Mouse (Mus musculus) kidney, postnatal 0 days (tissue): Measurements from ENCODE around the gene Sspo. TPM values are rescaled to one million over a fixed set of nuclear protein-coding genes. Genes with fewer than 3 reads are reported as not detected.

ENCODE experiments used
- ATAC-seq: fragments of 200-750 bp; cut with Nextera tagmentation; replicated peaks from 2 replicates; pipeline ENCODE4 v1.8.0; 2017; ENCODE audit warnings: low read depth, moderate number of reproducible peaks, moderate TSS enrichment, moderate library complexity; ENCODE audit not compliant: low FRiP score
- DNase-seq: peaks from one replicate; pipeline ENCODE4 v3.0.0-alpha.2; 2016; ENCODE audit warnings: low spot score
- H3K27ac ChIP-seq: fragments of 300-500 bp; sonication (generic); 2 replicates; pipeline ENCODE4 v1.5.1; 2014; ENCODE audit warnings: mild to moderate bottlenecking
- H3K27me3 ChIP-seq: fragments of 300-500 bp; sonication (generic); 2 replicates; pipeline ENCODE4 v1.6.1; 2014; ENCODE audit warnings: low read length, mixed read lengths; ENCODE audit not compliant: insufficient read depth
- H3K36me3 ChIP-seq: fragments of 300-500 bp; sonication (generic); 2 replicates; pipeline ENCODE4 v1.6.1; 2014; ENCODE audit warnings: low read length, mixed read lengths; ENCODE audit not compliant: insufficient read depth
- H3K4me1 ChIP-seq: fragments of 300-500 bp; sonication (generic); replicated peaks from 2 replicates; pipeline ENCODE4 v1.6.1; 2014; ENCODE audit warnings: antibody characterized with exemption, low read length, mixed read lengths; ENCODE audit not compliant: insufficient read depth
- H3K4me2 ChIP-seq: fragments of 300-500 bp; sonication (generic); 2 replicates; pipeline ENCODE4 v1.6.1; 2014; ENCODE audit warnings: mild to moderate bottlenecking, low read length, moderate library complexity, mixed read lengths
- H3K4me3 ChIP-seq: fragments of 300-500 bp; sonication (generic); replicated peaks from 2 replicates; pipeline ENCODE4 v1.5.1; 2014; ENCODE audit warnings: low read depth, low read length
- H3K9ac ChIP-seq: fragments of 300-500 bp; sonication (generic); 2 replicates; pipeline ENCODE4 v1.6.1; 2014; ENCODE audit warnings: low read depth, low read length
- H3K9me3 ChIP-seq: fragments of 300-500 bp; sonication (generic); replicated peaks from 2 replicates; pipeline ENCODE4 v1.6.1; 2016; ENCODE audit warnings: low read length, inconsistent platforms, mixed read lengths
- CTCF ChIP-seq: IDR thresholded peaks from 2 replicates; pipeline ENCODE4 v1.5.1; 2016; ENCODE audit warnings: antibody characterized with exemption, low read depth, mild to moderate bottlenecking, moderate library complexity
- WGBS: fragments of 180-500 bp; shearing (Covaris S2); extraction: QIAGEN DNeasy Blood & Tissue Kit; methylation state at CpG from one replicate; pipeline ENCODE4 v1.1.7; 2014; 5-methylcytosine and 5-hydroxymethylcytosine counted together
- polyA plus RNA-seq: library from polyadenylated mRNA; unstranded; fragments of >200 nt; fragmentation: Nextera tagmentation; extraction: Ambion mirVana; gene quantifications from 2 replicates; pipeline ENCODE4 v1.2.1, GENCODE M21; 2015

Sspo gene
- polyA plus RNA-seq, 1 experiment from 2014 or later = 0.64 TPM

GRCm38 (mm10) chr6:48423336-48423735, 24.7 kb upstream of the Sspo start:
- Histone ChIP-seq H3K27ac (no peak overlapping the region), H3K4me2 (no peak overlapping the region), H3K36me3 (0 out of 2 replicates have a peak, but pooled peaks cover 4% of the 10 kb centered on the region), H3K4me3 (no peak overlapping the region), H3K9me3 (no peaks in the 10 kb centered on the region), H3K27me3 (no peaks in the 10 kb centered on the region), H3K9ac (no peak overlapping the region), H3K4me1 (0 out of 2 replicates have a peak, but pooled peaks cover 5% of the 10 kb centered on the region)
- DNase-seq = no peak
- ATAC-seq = no peak
- no peak for TF ChIP-seq CTCF
- WGBS = 53% methylated on average over 3 of the region's 3 CpGs

GRCm38 (mm10) chr6:48424074-48424473, 24.0 kb upstream of the Sspo start:
- no peak overlapping the region for H3K4me3 ChIP-seq
- no peak for ATAC-seq
- no peaks in the 10 kb centered on the region for H3K27me3 ChIP-seq
- DNase-seq = no peak
- 69% methylated on average over 5 of the region's 5 CpGs for WGBS
- no peak overlapping the region for H3K9ac ChIP-seq
- peak; percentile 23; the same call in 1 of the 2 replicates for TF ChIP-seq CTCF
- no peak overlapping the region for H3K27ac ChIP-seq
- H3K4me2 ChIP-seq = no peak overlapping the region
- 0 out of 2 replicates have a peak, but pooled peaks cover 5% of the 10 kb centered on the region for H3K4me1 ChIP-seq
- no peaks in the 10 kb centered on the region for H3K9me3 ChIP-seq
- H3K36me3 ChIP-seq = no peaks in the 10 kb centered on the region

- Histone ChIP-seq H3K27ac (no peak overlapping the region), H3K4me1 (0 out of 2 replicates have a peak, but pooled peaks cover 5% of the 10 kb centered on the region), H3K4me3 (no peak overlapping the region), H3K9me3 (no peaks in the 10 kb centered on the region), H3K27me3 (no peaks in the 10 kb centered on the region), H3K9ac (no peak overlapping the region), H3K36me3 (no peaks in the 10 kb centered on the region), H3K4me2 (no peak overlapping the region)
- ATAC-seq (no peak), DNase-seq (no peak)
- 80% methylated on average over 5 of the region's 5 CpGs for WGBS
- TF ChIP-seq CTCF = no peak
Measured at GRCm38 (mm10) chr6:48426956-48427355, 21.1 kb upstream of the Sspo start.

GRCm38 (mm10) chr6:48428769-48429557, 19.1 kb upstream of the Sspo start:
- peak; percentile 27; the same call in 1 of the 2 replicates for ATAC-seq
- Histone ChIP-seq H3K9me3 (no peaks in the 10 kb centered on the region), H3K9ac (no peak overlapping the region), H3K27me3 (no peaks in the 10 kb centered on the region), H3K4me3 (no peak overlapping the region), H3K36me3 (no peaks in the 10 kb centered on the region), H3K4me2 (no peak overlapping the region), H3K27ac (no peak overlapping the region), H3K4me1 (peaks cover 6% of the 10 kb centered on the region; the same call in 1 of the 2 replicates)
- TF ChIP-seq CTCF = no peak
- WGBS = 42% methylated on average over 4 of the region's 4 CpGs
- peak; percentile 55 for DNase-seq

- no peak for TF ChIP-seq CTCF
- DNase-seq (no peak), ATAC-seq (no peak)
- Histone ChIP-seq H3K9ac (no peak overlapping the region), H3K36me3 (no peaks in the 10 kb centered on the region), H3K4me2 (no peak overlapping the region), H3K27me3 (no peaks in the 10 kb centered on the region), H3K27ac (no peak overlapping the region), H3K4me1 (peaks cover 13% of the 10 kb centered on the region), H3K9me3 (no peaks in the 10 kb centered on the region), H3K4me3 (no peak overlapping the region)
- 65% methylated on average over 5 of the region's 5 CpGs for WGBS
Measured at GRCm38 (mm10) chr6:48430748-48431147, 17.3 kb upstream of the Sspo start.

- WGBS = 37% methylated on average over 12 of the region's 12 CpGs
- no peak; the same call in 1 of the 2 replicates for TF ChIP-seq CTCF
- Histone ChIP-seq H3K9ac (no peak overlapping the region), H3K4me3 (no peak overlapping the region), H3K27ac (peak overlapping the region; percentile 15; the same call in 1 of the 2 replicates), H3K27me3 (no peaks in the 10 kb centered on the region), H3K9me3 (no peaks in the 10 kb centered on the region), H3K4me2 (no peak overlapping the region), H3K4me1 (peaks cover 25% of the 10 kb centered on the region), H3K36me3 (peaks cover 10% of the 10 kb centered on the region)
- DNase-seq = no peak
- no peak; the same call in 1 of the 2 replicates for ATAC-seq
Measured at GRCm38 (mm10) chr6:48432893-48433816, 14.9 kb upstream of the Sspo start.
